Mouse (Mus musculus) olfactory bulb, adult 2 months (tissue): Measurements from ENCODE around the gene Gm17535.
"Not testable (repeated sequence)": the region's sequence is repeated elsewhere in the genome, so short reads cannot be mapped to it uniquely, and the experiment has no call there.

Source experiments
- CTCF ChIP-seq: fragments of 200-500 bp; IDR thresholded peaks from 2 replicates; pipeline ENCODE4 v1.5.1; 2012; ENCODE audit warnings: low read depth, mild to moderate bottlenecking, low read length, moderate library complexity; ENCODE audit not compliant: insufficient read depth
- POLR2A ChIP-seq: fragments of 200-500 bp; IDR thresholded peaks from 2 replicates; pipeline ENCODE4 v1.6.1; 2012; ENCODE audit warnings: mild to moderate bottlenecking, low read depth, low read length, moderate library complexity; ENCODE audit not compliant: insufficient read depth

GRCm38 (mm10) chr9:3025653-3026052, 8.7 kb upstream of the Gm17535 start:
- not testable (repeated sequence) for TF ChIP-seq POLR2A, CTCF
